Mouse (Mus musculus) thymus, adult 2 months (tissue): ENCODE results near the gene Siva1. TPM values are rescaled to one million over a fixed set of nuclear protein-coding genes. Genes with fewer than 3 reads are reported as not detected.

ENCODE experiments used
- DNase-seq: peaks from one replicate; pipeline ENCODE4 v3.0.0; 2021
- H3K27ac ChIP-seq: fragments of 200-500 bp; 2 replicates; pipeline ENCODE4 v1.5.1; 2012; ENCODE audit warnings: low read length, control low read depth; ENCODE audit not compliant: control insufficient read depth, insufficient read depth
- H3K27me3 ChIP-seq: fragments of 200-500 bp; 2 replicates; pipeline ENCODE4 v1.6.1; 2012; ENCODE audit warnings: mild to moderate bottlenecking, low read length, moderate library complexity, mixed read lengths; ENCODE audit not compliant: control insufficient read depth, insufficient read depth
- H3K36me3 ChIP-seq: fragments of 200-500 bp; 2 replicates; pipeline ENCODE4 v1.6.1; 2012; ENCODE audit warnings: mild to moderate bottlenecking, low read length, moderate library complexity; ENCODE audit not compliant: control insufficient read depth, insufficient read depth
- H3K4me1 ChIP-seq: fragments of 200-500 bp; replicated peaks from 2 replicates; pipeline ENCODE4 v1.6.1; 2012; ENCODE audit warnings: low read length; ENCODE audit not compliant: control insufficient read depth, insufficient read depth
- H3K4me3 ChIP-seq: fragments of 200-500 bp; 2 replicates; pipeline ENCODE4 v1.5.1; 2012; ENCODE audit warnings: mild to moderate bottlenecking, low read length, control low read depth, moderate library complexity; ENCODE audit not compliant: control insufficient read depth, insufficient read depth
- CTCF ChIP-seq: fragments of 200-500 bp; IDR thresholded peaks from 2 replicates; pipeline ENCODE4 v1.5.1; 2012; ENCODE audit warnings: mild to moderate bottlenecking, control low read depth, low read length, moderate library complexity, borderline replicate concordance; ENCODE audit not compliant: control insufficient read depth, poor library complexity, insufficient read depth; ENCODE audit errors: extremely low read depth
- POLR2A ChIP-seq: fragments of 200-500 bp; IDR thresholded peaks from 2 replicates; pipeline ENCODE4 v1.6.1; 2012; ENCODE audit warnings: mild to moderate bottlenecking, low read length, control low read depth, moderate library complexity; ENCODE audit not compliant: control insufficient read depth, poor library complexity, insufficient read depth; ENCODE audit errors: extremely low read depth
- WGBS: fragments of 180-500 bp; shearing (Covaris S2); methylation state at CpG from one replicate; pipeline ENCODE4 v1.1.7; 2018; 5-methylcytosine and 5-hydroxymethylcytosine counted together
- polyA plus RNA-seq: library from polyadenylated mRNA; depleted of rRNA; stranded (reverse); fragments of >200 nt; gene quantifications from 2 replicates; pipeline ENCODE4 v1.2.3, GENCODE M21; 2012; rRNA removed

Gene Siva1
- polyA plus RNA-seq, 1 experiment, result 131 TPM

GRCm38 (mm10) chr12:112683351-112683750, 38.9 kb downstream of the Siva1 start:
- no peak for DNase-seq
- Histone ChIP-seq H3K4me1 (peaks cover 10% of the 10 kb centered on the region), H3K27me3 (peaks cover 4% of the 10 kb centered on the region; the same call in 1 of the 2 replicates), H3K36me3 (no peaks in the 10 kb centered on the region), H3K27ac (no peak overlapping the region), H3K4me3 (no peak overlapping the region)
- TF ChIP-seq POLR2A, result no peak
- no peak for TF ChIP-seq CTCF
- WGBS, result 87% methylated on average over 7 of the region's 7 CpGs

- WGBS, result 6% methylated on average over 15 of the region's 15 CpGs
- Histone ChIP-seq H3K27me3 (no peaks in the 10 kb centered on the region), H3K4me1 (peaks cover 15% of the 10 kb centered on the region), H3K36me3 (no peaks in the 10 kb centered on the region), H3K27ac (no peak overlapping the region), H3K4me3 (peak overlapping the region; percentile 2; the same call in 1 of the 2 replicates)
- DNase-seq, result no peak
- no peak for TF ChIP-seq CTCF
- TF ChIP-seq POLR2A, result no peak
These were observed 44.0 kb downstream of the Siva1 start for GRCm38 (mm10) chr12:112688458-112688857.

DNA sequence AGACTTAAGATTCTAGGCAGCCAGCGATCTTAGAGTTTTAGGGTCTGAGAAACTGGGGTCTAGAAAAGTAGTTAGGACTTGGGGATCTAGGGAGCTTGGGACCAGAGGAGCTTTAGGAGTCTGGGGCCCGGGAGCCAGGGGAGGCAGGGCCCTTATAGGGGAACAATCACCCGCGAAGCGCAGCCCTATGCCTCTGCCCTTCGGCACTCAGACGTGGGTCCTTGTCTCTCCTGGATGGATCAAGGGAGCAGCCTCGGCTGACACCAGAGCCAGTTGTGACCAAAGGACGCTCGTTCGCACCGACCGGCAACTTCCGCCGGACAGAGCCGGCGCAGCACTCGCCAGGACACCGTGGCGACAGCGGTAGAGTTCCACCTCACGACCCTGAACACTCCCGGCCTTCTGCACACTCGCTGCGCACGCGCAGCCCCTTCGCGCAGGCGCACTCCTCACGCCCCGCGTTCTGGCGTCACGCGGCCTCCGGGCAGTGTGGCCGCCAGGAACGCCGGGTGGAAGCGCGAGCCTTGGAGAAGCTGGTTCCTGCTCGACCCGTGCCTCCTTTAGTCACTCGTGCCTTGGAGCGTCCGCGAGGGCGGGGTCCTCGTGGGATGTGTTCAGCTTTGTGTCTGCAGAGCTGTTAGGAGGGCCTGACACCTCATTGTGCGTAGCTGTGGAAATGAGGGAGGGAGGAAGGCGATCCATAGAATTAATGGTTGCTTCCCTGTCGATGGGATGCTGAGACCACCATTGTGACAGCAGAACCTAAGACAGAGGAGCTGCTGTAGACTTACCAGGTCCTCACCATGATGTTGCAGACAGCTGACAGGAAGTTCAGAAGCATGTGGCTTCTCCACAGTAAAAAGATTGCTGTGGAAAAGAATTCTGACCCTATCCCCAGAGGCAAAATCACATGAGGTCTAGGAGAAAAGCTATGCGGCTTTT, 49.0 kb downstream of the Siva1 start:
- H3K27me3 ChIP-seq, result no peaks in the 10 kb centered on the region
- H3K27ac ChIP-seq, result peak overlapping the region; percentile 25
- TF ChIP-seq CTCF, result 0 out of 2 replicates have a peak, but pooled peaks have one; percentile 37
- peak; percentile 90 for TF ChIP-seq POLR2A
- peaks cover 19% of the 10 kb centered on the region for H3K4me1 ChIP-seq
- WGBS, result under 1% methylated on average over 54 of the region's 54 CpGs
- H3K4me3 ChIP-seq, result peak overlapping the region; percentile 78
- no peaks in the 10 kb centered on the region for H3K36me3 ChIP-seq
- DNase-seq, result peak; percentile 93

GRCm38 (mm10) chr12:112694127-112694475, 49.6 kb downstream of the Siva1 start:
- 77% methylated on average over 10 of the region's 10 CpGs for WGBS
- no peak overlapping the region for H3K27ac ChIP-seq
- H3K4me1 ChIP-seq, result peaks cover 14% of the 10 kb centered on the region
- TF ChIP-seq CTCF, result no peak
- no peak for DNase-seq
- no peak overlapping the region for H3K4me3 ChIP-seq
- H3K27me3 ChIP-seq, result no peaks in the 10 kb centered on the region
- no peaks in the 10 kb centered on the region for H3K36me3 ChIP-seq

- Histone ChIP-seq H3K36me3 (no peaks in the 10 kb centered on the region), H3K4me1 (peaks cover 14% of the 10 kb centered on the region), H3K27ac (no peak overlapping the region), H3K27me3 (no peaks in the 10 kb centered on the region), H3K4me3 (no peak overlapping the region)
- 86% methylated on average over 3 of the region's 3 CpGs for WGBS
- TF ChIP-seq CTCF (no peak), POLR2A (no peak)
- no peak for DNase-seq
These were observed 52.4 kb downstream of the Siva1 start for GRCm38 (mm10) chr12:112696806-112697425.

Other genes starting within 250 kb of the Siva1 start
- 13.6 and 14.5 TPM in 2 replicates for gene A530016L24Rik, start 155.2 kb upstream of the Siva1 start, polyA plus RNA-seq
- gene Tmem179, start 127.9 kb upstream of the Siva1 start, polyA plus RNA-seq, result 0.04 and 0.05 TPM in 2 replicates
- 26.3 and 26.8 TPM in 2 replicates for gene Inf2, start 55.9 kb upstream of the Siva1 start, polyA plus RNA-seq
- 10.9 and 14.2 TPM in 2 replicates for gene Adssl1, start 24.6 kb upstream of the Siva1 start, polyA plus RNA-seq
- 220 and 229 TPM in 2 replicates for gene Akt1, start 30.2 kb downstream of the Siva1 start, polyA plus RNA-seq
- gene Zbtb42, start 34.1 kb downstream of the Siva1 start, polyA plus RNA-seq, result 15.9 and 17.8 TPM in 2 replicates
- gene Cep170b, start 75.8 kb downstream of the Siva1 start, polyA plus RNA-seq, result 21.1 and 22.8 TPM in 2 replicates
- gene Pld4, start 116.0 kb downstream of the Siva1 start, polyA plus RNA-seq, result 82.3 and 99.8 TPM in 2 replicates
- 3.3 and 4.0 TPM in 2 replicates for gene Ahnak2, start 158.0 kb downstream of the Siva1 start, polyA plus RNA-seq
- 2.8 and 2.9 TPM in 2 replicates for gene Clba1, start 164.3 kb downstream of the Siva1 start, polyA plus RNA-seq
- 124 and 126 TPM in 2 replicates for gene Cdca4, start 184.7 kb downstream of the Siva1 start, polyA plus RNA-seq
- 256 and 265 TPM in 2 replicates for gene Gpr132, start 223.5 kb downstream of the Siva1 start, polyA plus RNA-seq